22 mouse cellular contexts compared by ENCODE assay signal in the genomic region with DNA sequence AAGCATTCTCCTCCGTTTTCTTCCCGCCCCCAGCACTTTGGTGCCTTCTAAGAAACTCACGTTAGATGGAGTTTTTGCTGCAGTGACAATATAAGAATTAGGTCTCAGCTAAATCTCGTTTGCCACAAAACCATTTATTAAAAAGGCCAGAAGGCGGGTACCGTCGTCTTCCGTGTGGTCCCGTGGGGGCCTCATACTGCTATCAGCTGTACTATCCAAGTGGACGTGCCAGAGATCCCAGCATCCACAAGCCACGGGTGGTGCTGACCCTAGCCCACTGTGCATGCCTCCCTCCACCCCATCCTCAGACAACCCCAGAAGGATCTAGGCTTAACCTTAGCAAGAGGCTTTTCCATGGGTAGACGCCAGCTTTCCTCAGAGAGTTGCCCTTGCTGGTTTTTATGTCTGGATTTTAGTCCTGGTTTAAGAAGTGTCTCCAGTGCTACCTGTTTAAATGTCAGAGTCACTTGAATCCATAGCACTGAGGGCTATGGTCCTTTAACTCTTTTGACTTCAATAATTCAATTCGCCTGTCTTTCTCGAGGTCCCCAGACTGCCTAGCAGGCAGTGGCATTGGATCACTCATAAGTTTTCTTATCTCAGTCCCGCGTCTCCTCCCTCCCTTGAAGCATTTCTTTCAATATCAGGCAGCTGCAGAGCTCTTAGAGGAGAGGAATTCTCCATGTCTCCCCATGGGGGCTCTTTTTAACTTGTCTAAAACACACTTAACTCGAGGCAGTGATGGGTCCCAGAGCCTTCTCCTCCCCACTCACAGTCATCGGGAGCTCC. TPM values are rescaled to one million over a fixed set of nuclear protein-coding genes. Genes with fewer than 3 reads are reported as not detected.
"Had no signal": no experiment of that assay in that cellular context is flagged by ENCODE, and none has a peak within 500 bp of the region (broad histone marks: within the 10 kb centered on the region; RNA-seq: fewer than 3 reads in every experiment).

No protein-coding gene starts in this region.

- DNase-seq: kidney, adult 11 months; kidney, adult 9 months; kidney, postnatal 4 days; lung, postnatal 14 days; spleen, adult 18-20 months; thymus, adult 18-20 months; thymus, postnatal 14 days had no signal

- H3K9ac ChIP-seq: lung, embryonic 15.5 days had no signal

- H3K9me3 ChIP-seq: lung, embryonic 15.5 days; midbrain, embryonic 10.5 days had no signal

- H3K27me3 ChIP-seq: lung, embryonic 15.5 days had no signal

- ATAC-seq: hindbrain, postnatal 0 days; midbrain, embryonic 16.5 days had no signal

- H3K36me3 ChIP-seq: lung, embryonic 15.5 days; midbrain, embryonic 10.5 days had no signal

- H3K27ac ChIP-seq: hindbrain, postnatal 0 days; kidney, postnatal 0 days; layer of hippocampus, adult 2 months; lung, embryonic 15.5 days; midbrain, embryonic 10.5 days had no signal

- H3K4me2 ChIP-seq: lung, embryonic 15.5 days had no signal

- H3K4me3 ChIP-seq: layer of hippocampus, adult 2 months; lung, embryonic 15.5 days; midbrain, embryonic 10.5 days had no signal

- H3K4me1 ChIP-seq: lung, embryonic 15.5 days had no signal

RNA-seq across cellular contexts. Expression of gene Gm45213, which starts 3.2 kb away (rescaled TPM):
- total RNA-seq: hindbrain, postnatal 0 days; layer of hippocampus, adult 2 months; layer of hippocampus, postnatal 14 days; left cerebral cortex, adult 18-20 months; left cerebral cortex, postnatal 10 days; liver, adult 2 months; neutrophil, adult 5-6 weeks had no signal
- polyA plus RNA-seq: hindbrain, postnatal 0 days; intestine, embryonic 14.5 days; kidney, postnatal 0 days; liver, adult 2 months; liver, embryonic 16.5 days; lung, embryonic 15.5 days; midbrain, embryonic 10.5 days; midbrain, embryonic 16.5 days; neural tube, embryonic 11.5 days; stomach, embryonic 14.5 days had no signal
